Mouse (Mus musculus): ENCODE results near the gene Wipf2.

GRCm38 (mm10) chr11:98904577-98904976, 41.1 kb downstream of the Wipf2 start:
- no peak for TF ChIP-seq POLR2A (IDR thresholded peaks at IDR 0.05; ENCODE audit: borderline replicate concordance, extremely low read depth, low read depth, low read length)
- no peak for TF ChIP-seq CTCF (IDR thresholded peaks at IDR 0.05; ENCODE audit: insufficient read depth, low read length)
